Mouse (Mus musculus): ENCODE data around the gene Pfkm. TPM values are rescaled to one million over a fixed set of nuclear protein-coding genes. Genes with fewer than 3 reads are reported as not detected.
A peak's percentile ranks its signal among the peaks of the same experiment; 100 is the strongest.

The Pfkm gene
- polyA plus RNA-seq, 1 experiment from 2014 or later, result 102 TPM

- Histone ChIP-seq H3K9ac (ENCODE audit: low read depth, low read length) (no peak overlapping the region), H3K27ac (ENCODE audit: low read length) (no peak overlapping the region), H3K27me3 (ENCODE audit: control insufficient read depth, insufficient read depth, low read depth, low read length) (no peaks in the 10 kb centered on the region), H3K4me1 (ENCODE audit: control insufficient read depth, insufficient read depth, low read length) (no peaks in the 10 kb centered on the region), H3K4me3 (ENCODE audit: low read depth, low read length) (no peak overlapping the region), H3K4me2 (ENCODE audit: low read length) (no peak overlapping the region), H3K36me3 (ENCODE audit: control insufficient read depth, insufficient read depth, low read length) (no peaks in the 10 kb centered on the region), H3K9me3 (replicated peaks; ENCODE audit: control insufficient read depth, low read length, poor library complexity, severe bottlenecking) (no peaks in the 10 kb centered on the region)
- no peak for ATAC-seq
- 81% methylated on average over 3 of the region's 3 CpGs for WGBS
These were observed 62.2 kb downstream of the Pfkm start for GRCm38 (mm10) chr15:98154631-98155030.

DNA sequence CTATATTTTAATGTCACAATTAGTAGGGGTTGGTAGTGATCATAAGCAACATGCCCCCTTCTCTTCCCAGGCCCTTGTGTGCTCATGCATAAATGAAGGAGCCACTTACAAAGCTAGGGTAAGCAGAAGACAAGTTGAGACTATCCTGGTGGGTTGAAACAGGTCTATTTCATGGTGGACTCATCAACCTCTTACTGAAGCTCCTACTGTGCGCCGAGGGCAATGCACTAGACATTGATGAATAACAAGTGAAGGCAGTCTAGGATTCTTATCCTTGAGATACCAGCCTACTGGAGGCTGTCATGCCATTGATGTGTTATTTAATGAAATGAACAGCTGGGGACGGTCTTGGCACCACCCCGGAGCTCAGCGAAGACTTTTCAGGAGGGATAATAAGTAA, 62.9 kb downstream of the Pfkm start:
- Histone ChIP-seq H3K27me3 (ENCODE audit: control insufficient read depth, insufficient read depth, low read depth, low read length) (no peaks in the 10 kb centered on the region), H3K9me3 (replicated peaks; ENCODE audit: control insufficient read depth, low read length, poor library complexity, severe bottlenecking) (no peaks in the 10 kb centered on the region), H3K27ac (ENCODE audit: low read length) (no peak overlapping the region), H3K36me3 (ENCODE audit: control insufficient read depth, insufficient read depth, low read length) (no peaks in the 10 kb centered on the region), H3K4me3 (ENCODE audit: low read depth, low read length) (no peak overlapping the region), H3K4me2 (ENCODE audit: low read length) (no peak overlapping the region), H3K4me1 (ENCODE audit: control insufficient read depth, insufficient read depth, low read length) (no peaks in the 10 kb centered on the region), H3K9ac (ENCODE audit: low read depth, low read length) (no peak overlapping the region)
- no peak for ATAC-seq
- 89% methylated on average over 5 of the region's 5 CpGs for WGBS

GRCm38 (mm10) chr15:98155944-98156343, 63.6 kb downstream of the Pfkm start:
- H3K4me1 ChIP-seq (ENCODE audit: control insufficient read depth, insufficient read depth, low read length), result no peaks in the 10 kb centered on the region
- no peak overlapping the region for H3K4me3 ChIP-seq (ENCODE audit: low read depth, low read length)
- no peaks in the 10 kb centered on the region for H3K36me3 ChIP-seq (ENCODE audit: control insufficient read depth, insufficient read depth, low read length)
- 84% methylated on average over 4 of the region's 4 CpGs for WGBS
- no peaks in the 10 kb centered on the region for H3K27me3 ChIP-seq (ENCODE audit: control insufficient read depth, insufficient read depth, low read depth, low read length)
- no peak overlapping the region for H3K4me2 ChIP-seq (ENCODE audit: low read length)
- no peak overlapping the region for H3K27ac ChIP-seq (ENCODE audit: low read length)
- no peaks in the 10 kb centered on the region for H3K9me3 ChIP-seq (replicated peaks; ENCODE audit: control insufficient read depth, low read length, poor library complexity, severe bottlenecking)
- ATAC-seq, result no peak
- H3K9ac ChIP-seq (ENCODE audit: low read depth, low read length), result no peak overlapping the region

DNA sequence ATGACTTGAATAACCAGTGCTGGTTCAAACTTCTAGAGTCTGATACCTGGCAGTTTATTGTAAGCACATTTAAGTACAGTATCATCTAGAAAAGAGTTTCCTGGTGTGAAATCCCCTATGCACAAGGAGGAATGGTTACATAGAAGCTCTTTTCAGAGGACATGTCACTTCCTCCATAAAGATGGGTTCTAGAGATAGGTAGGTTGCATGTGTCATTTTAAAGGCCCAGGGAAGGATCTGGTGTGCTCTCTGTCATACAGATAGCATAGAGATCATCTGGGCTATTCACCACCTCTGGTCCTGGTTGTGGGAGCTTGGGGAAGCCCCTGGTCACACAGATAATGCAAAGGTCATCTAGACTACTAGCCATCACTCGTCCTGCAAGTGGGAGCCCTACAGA, 64.9 kb downstream of the Pfkm start:
- 87% methylated on average over 1 of the region's 1 CpGs for WGBS

DNA sequence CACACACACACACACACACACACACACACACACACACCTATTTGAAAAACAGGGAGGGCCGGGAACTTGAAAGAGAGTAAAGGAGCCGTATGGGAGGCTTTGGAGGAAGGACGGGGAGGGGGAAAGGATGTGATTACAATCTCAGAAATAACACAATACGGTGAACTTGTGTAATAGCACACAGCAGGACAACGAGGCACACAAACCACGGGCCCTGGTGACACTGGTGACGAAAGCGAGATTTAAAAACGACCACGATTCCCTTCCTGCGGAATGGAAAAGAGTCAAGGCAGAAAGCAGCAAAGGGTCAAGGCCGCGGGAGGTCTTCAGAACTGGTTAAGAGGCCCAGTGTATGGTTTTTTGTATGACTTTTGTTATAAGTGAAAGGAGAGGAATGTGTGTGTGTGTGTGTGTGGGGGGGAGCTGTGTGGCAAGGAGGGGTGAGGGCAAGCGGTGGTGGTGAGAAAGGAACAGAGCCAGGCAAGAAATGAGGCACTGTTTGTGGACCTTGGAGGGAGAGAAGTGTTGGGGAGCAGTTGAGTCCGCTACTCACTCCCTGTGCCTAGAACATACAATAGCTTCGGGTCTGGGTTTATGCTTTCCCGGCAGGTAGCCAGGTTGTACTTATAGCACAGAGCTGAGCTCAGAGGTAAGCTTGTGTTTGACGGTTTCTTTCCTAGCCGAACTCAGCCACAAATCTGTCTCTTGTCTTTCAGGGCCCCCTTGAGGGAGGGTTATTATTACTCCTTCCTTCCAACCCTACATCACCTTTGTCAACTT, 68.8 kb downstream of the Pfkm start:
- WGBS, result 51% methylated on average over 19 of the region's 19 CpGs
- no peak overlapping the region for H3K9ac ChIP-seq (ENCODE audit: low read depth, low read length)
- H3K9me3 ChIP-seq (replicated peaks; ENCODE audit: control insufficient read depth, low read length, poor library complexity, severe bottlenecking), result no peaks in the 10 kb centered on the region
- ATAC-seq, result no peak
- H3K4me3 ChIP-seq (ENCODE audit: low read depth, low read length), result no peak overlapping the region
- no peak overlapping the region for H3K27ac ChIP-seq (ENCODE audit: low read length)
- H3K36me3 ChIP-seq (ENCODE audit: control insufficient read depth, insufficient read depth, low read length), result no peaks in the 10 kb centered on the region
- peaks cover 3% of the 10 kb centered on the region; the same call in 1 of the 2 replicates for H3K27me3 ChIP-seq (ENCODE audit: control insufficient read depth, insufficient read depth, low read depth, low read length)
- no peaks in the 10 kb centered on the region for H3K4me1 ChIP-seq (ENCODE audit: control insufficient read depth, insufficient read depth, low read length)
- no peak overlapping the region for H3K4me2 ChIP-seq (ENCODE audit: low read length)

More for the DNA sequence above, 64.9 kb downstream of the Pfkm start:
- Histone ChIP-seq H3K9ac (ENCODE audit: low read depth, low read length) (no peak overlapping the region), H3K4me3 (ENCODE audit: low read depth, low read length) (no peak overlapping the region), H3K4me2 (ENCODE audit: low read length) (no peak overlapping the region), H3K9me3 (replicated peaks; ENCODE audit: control insufficient read depth, low read length, poor library complexity, severe bottlenecking) (no peaks in the 10 kb centered on the region), H3K36me3 (ENCODE audit: control insufficient read depth, insufficient read depth, low read length) (no peaks in the 10 kb centered on the region), H3K4me1 (ENCODE audit: control insufficient read depth, insufficient read depth, low read length) (no peaks in the 10 kb centered on the region), H3K27me3 (ENCODE audit: control insufficient read depth, insufficient read depth, low read depth, low read length) (no peaks in the 10 kb centered on the region), H3K27ac (ENCODE audit: low read length) (no peak overlapping the region)
- no peak for ATAC-seq

- H3K4me2 ChIP-seq (ENCODE audit: low read length), result no peak overlapping the region
- 73% methylated on average over 4 of the region's 4 CpGs for WGBS
- no peaks in the 10 kb centered on the region for H3K9me3 ChIP-seq (replicated peaks; ENCODE audit: control insufficient read depth, low read length, poor library complexity, severe bottlenecking)
- peaks cover 3% of the 10 kb centered on the region; the same call in 1 of the 2 replicates for H3K27me3 ChIP-seq (ENCODE audit: control insufficient read depth, insufficient read depth, low read depth, low read length)
- ATAC-seq, result no peak
- H3K4me3 ChIP-seq (ENCODE audit: low read depth, low read length), result no peak overlapping the region
- no peak overlapping the region for H3K9ac ChIP-seq (ENCODE audit: low read depth, low read length)
- no peaks in the 10 kb centered on the region for H3K36me3 ChIP-seq (ENCODE audit: control insufficient read depth, insufficient read depth, low read length)
- H3K27ac ChIP-seq (ENCODE audit: low read length), result no peak overlapping the region
- H3K4me1 ChIP-seq (ENCODE audit: control insufficient read depth, insufficient read depth, low read length), result peaks cover 7% of the 10 kb centered on the region; the same call in 1 of the 2 replicates
These were observed 70.2 kb downstream of the Pfkm start for GRCm38 (mm10) chr15:98162561-98162960.

GRCm38 (mm10) chr15:98165525-98165924, 73.1 kb downstream of the Pfkm start, which contains the start of gene Asb8:
Gene Asb8, minus strand, starts transcription at chr15:98165625.
- H3K36me3 ChIP-seq (ENCODE audit: control insufficient read depth, insufficient read depth, low read length), result no peaks in the 10 kb centered on the region
- ATAC-seq, result no peak
- H3K27me3 ChIP-seq (ENCODE audit: control insufficient read depth, insufficient read depth, low read depth, low read length), result peaks cover 3% of the 10 kb centered on the region; the same call in 1 of the 2 replicates
- H3K4me2 ChIP-seq (ENCODE audit: low read length), result peak within 1 kb of the TSS; percentile 95; the same call in 1 of the 2 replicates
- no peaks in the 10 kb centered on the region for H3K9me3 ChIP-seq (replicated peaks; ENCODE audit: control insufficient read depth, low read length, poor library complexity, severe bottlenecking)
- H3K9ac ChIP-seq (ENCODE audit: low read depth, low read length), result no peak within 1 kb of the TSS
- peaks cover 23% of the 10 kb centered on the region for H3K4me1 ChIP-seq (ENCODE audit: control insufficient read depth, insufficient read depth, low read length)
- no peak within 1 kb of the TSS for H3K4me3 ChIP-seq (ENCODE audit: low read depth, low read length)
- 86% methylated on average over 5 of the region's 5 CpGs for WGBS
- H3K27ac ChIP-seq (ENCODE audit: low read length), result no peak within 1 kb of the TSS

- Histone ChIP-seq H3K4me1 (ENCODE audit: control insufficient read depth, insufficient read depth, low read length) (peaks cover 37% of the 10 kb centered on the region), H3K36me3 (ENCODE audit: control insufficient read depth, insufficient read depth, low read length) (no peaks in the 10 kb centered on the region), H3K4me2 (ENCODE audit: low read length) (peak within 1 kb of the TSS; percentile 95), H3K27me3 (ENCODE audit: control insufficient read depth, insufficient read depth, low read depth, low read length) (peaks cover 3% of the 10 kb centered on the region; the same call in 1 of the 2 replicates), H3K9ac (ENCODE audit: low read depth, low read length) (peak within 1 kb of the TSS; percentile 84), H3K4me3 (ENCODE audit: low read depth, low read length) (peak within 1 kb of the TSS; percentile 74), H3K27ac (ENCODE audit: low read length) (peak within 1 kb of the TSS; percentile 96), H3K9me3 (replicated peaks; ENCODE audit: control insufficient read depth, low read length, poor library complexity, severe bottlenecking) (no peaks in the 10 kb centered on the region)
- ATAC-seq, result peak; percentile 76
- 2% methylated on average over 15 of the region's 18 CpGs for WGBS
These were observed 74.7 kb downstream of the Pfkm start, which contains the start of gene Ccdc184 for GRCm38 (mm10) chr15:98166963-98167644. Gene Ccdc184, plus strand, starts transcription at chr15:98167158.

Measured in midbrain, embryonic 16.5 days (tissue).